ENCODE assay signal across 14 mouse cellular contexts in genomic region chr4:130910666-130911065, GRCm38 (mm10). TPM values are rescaled to one million over a fixed set of nuclear protein-coding genes. Genes with fewer than 3 reads are reported as not detected.
DNase-seq lines count a peak whose midpoint lies in the region; ATAC-seq and TF ChIP-seq lines count a peak whose summit lies in the region.
"Had no signal": no experiment of that assay in that cellular context is flagged by ENCODE, and none has a peak within 500 bp of the region (broad histone marks: within the 10 kb centered on the region; RNA-seq: fewer than 3 reads in every experiment).

No protein-coding gene starts in this region.

- WGBS in hindbrain, embryonic 10.5 days, result 43% methylated on average over 7 of the region's 7 CpGs
- WGBS in hindbrain, embryonic 14.5 days, result 53% methylated on average over 7 of the region's 7 CpGs
- WGBS in liver, embryonic 14.5 days (ENCODE audit: insufficient replicate concordance), result 7% methylated on average over 6 of the region's 7 CpGs

- H3K9ac ChIP-seq in hindbrain, embryonic 14.5 days, result no peak overlapping the region
- H3K9ac ChIP-seq in liver, embryonic 14.5 days (replicated peaks), result no peak overlapping the region
- H3K9ac ChIP-seq: hindbrain, embryonic 15.5 days; liver, embryonic 15.5 days; midbrain, embryonic 13.5 days had no signal

- intact Hi-C loops in left cerebral cortex, adult 2 months (cut with DNase I), result no loop called here
- intact Hi-C loops in gastrocnemius, postnatal 14 days (cut with DNase I; ENCODE audit: low total_unique reads), result no loop called here

- no peak for TF ChIP-seq EP300 in liver, embryonic 14.5 days (IDR thresholded peaks at IDR 0.05; ENCODE audit: low read depth)

- no peaks in the 10 kb centered on the region for H3K27me3 ChIP-seq in hindbrain, embryonic 10.5 days (ENCODE audit: insufficient read depth, poor library complexity, severe bottlenecking)
- H3K27me3 ChIP-seq in hindbrain, embryonic 14.5 days (ENCODE audit: control insufficient read depth, insufficient read depth, low read length), result no peaks in the 10 kb centered on the region
- no peaks in the 10 kb centered on the region for H3K27me3 ChIP-seq in liver, embryonic 14.5 days (ENCODE audit: control insufficient read depth, insufficient read depth, low read length)
- H3K27me3 ChIP-seq: hindbrain, embryonic 15.5 days; liver, embryonic 15.5 days; midbrain, embryonic 13.5 days had no signal

- H3K4me2 ChIP-seq in hindbrain, embryonic 14.5 days (replicated peaks), result no peak overlapping the region
- no peak overlapping the region for H3K4me2 ChIP-seq in liver, embryonic 14.5 days (ENCODE audit: low read depth)
- H3K4me2 ChIP-seq: hindbrain, embryonic 15.5 days; liver, embryonic 15.5 days; midbrain, embryonic 13.5 days had no signal

- H3K27ac ChIP-seq in hindbrain, embryonic 10.5 days, result 0 out of 2 replicates have a peak overlapping the region, but pooled peaks have one; percentile 35
- H3K27ac ChIP-seq in hindbrain, embryonic 14.5 days, result no peak overlapping the region
- no peak overlapping the region for H3K27ac ChIP-seq in liver, embryonic 14.5 days
- H3K27ac ChIP-seq in left cerebral cortex, adult 2 months, result no peak overlapping the region
- H3K27ac ChIP-seq: hindbrain, embryonic 15.5 days; liver, embryonic 15.5 days; midbrain, embryonic 13.5 days had no signal

- no peaks in the 10 kb centered on the region for H3K9me3 ChIP-seq in hindbrain, embryonic 10.5 days
- H3K9me3 ChIP-seq in hindbrain, embryonic 14.5 days (ENCODE audit: control insufficient read depth, low read length), result no peaks in the 10 kb centered on the region
- H3K9me3 ChIP-seq in liver, embryonic 14.5 days (ENCODE audit: control insufficient read depth, low read length), result no peaks in the 10 kb centered on the region
- H3K9me3 ChIP-seq: hindbrain, embryonic 15.5 days; liver, embryonic 15.5 days; midbrain, embryonic 13.5 days had no signal

- H3K4me1 ChIP-seq in hindbrain, embryonic 10.5 days (replicated peaks), result peaks cover 76% of the 10 kb centered on the region
- H3K4me1 ChIP-seq in hindbrain, embryonic 14.5 days (replicated peaks; ENCODE audit: control insufficient read depth, insufficient read depth, low read length), result no peaks in the 10 kb centered on the region; the same call in 1 of the 2 replicates
- H3K4me1 ChIP-seq in liver, embryonic 14.5 days (replicated peaks; ENCODE audit: control insufficient read depth in 2 of 2, insufficient read depth in 2 of 2, low read length in 1 of 2), result peaks cover 0 to 15% of the 10 kb centered on the region in 2 experiments; a peak in 3 of 4 replicates

- DNase-seq in hindbrain, embryonic 10.5 days (ENCODE audit: low spot score), result no peak
- DNase-seq in hindbrain, embryonic 14.5 days (ENCODE audit: low spot score), result no peak
- peak; percentile 63 for DNase-seq in T-cell, adult 2 months (ENCODE audit: low spot score)
- DNase-seq in liver, embryonic 14.5 days (ENCODE audit: low read depth in 3 of 3, low spot score in 3 of 3), result peak in 1 of 3 experiments; percentile 32
- peak; percentile 62 for DNase-seq in thymus, postnatal 25 days
- DNase-seq in left cerebral cortex, adult 2 months (ENCODE audit: extremely low spot score in 1 of 2, low spot score in 2 of 2), result no peak
- DNase-seq in gastrocnemius, postnatal 14 days, result no peak
- DNase-seq in right cerebral cortex, postnatal 36 days (ENCODE audit: low spot score in 2 of 2), result no peak
- DNase-seq: cerebellum, postnatal 10 days; gastrocnemius, postnatal 25 days had no signal

- TF ChIP-seq CTCF in liver, embryonic 14.5 days (IDR thresholded peaks at IDR 0.05; ENCODE audit: low read depth), result no peak
- TF ChIP-seq CTCF in left cerebral cortex, adult 2 months (IDR thresholded peaks at IDR 0.05), result no peak

- H3K36me3 ChIP-seq in hindbrain, embryonic 10.5 days, result no peaks in the 10 kb centered on the region
- H3K36me3 ChIP-seq in hindbrain, embryonic 14.5 days (replicated peaks; ENCODE audit: control insufficient read depth, insufficient read depth), result no peaks in the 10 kb centered on the region
- no peaks in the 10 kb centered on the region for H3K36me3 ChIP-seq in liver, embryonic 14.5 days (replicated peaks; ENCODE audit: control insufficient read depth, insufficient read depth, low read depth)
- H3K36me3 ChIP-seq: hindbrain, embryonic 15.5 days; liver, embryonic 15.5 days; midbrain, embryonic 13.5 days had no signal

- H3K4me3 ChIP-seq in hindbrain, embryonic 10.5 days, result no peak overlapping the region
- no peak overlapping the region for H3K4me3 ChIP-seq in hindbrain, embryonic 14.5 days (replicated peaks; ENCODE audit: low read length)
- H3K4me3 ChIP-seq in liver, embryonic 14.5 days (ENCODE audit: insufficient read depth in 1 of 2, low read depth in 2 of 2, low read length in 2 of 2), result no peak overlapping the region
- H3K4me3 ChIP-seq in left cerebral cortex, adult 2 months, result no peak overlapping the region
- H3K4me3 ChIP-seq: hindbrain, embryonic 15.5 days; liver, embryonic 15.5 days; midbrain, embryonic 13.5 days had no signal

- ATAC-seq in hindbrain, embryonic 14.5 days (ENCODE audit: low FRiP score), result no peak
- peak; percentile 36; the same call in 1 of the 2 replicates for ATAC-seq in liver, embryonic 14.5 days (ENCODE audit: insufficient read depth)
- ATAC-seq: midbrain, embryonic 13.5 days had no signal

RNA-seq across cellular contexts. Expression of gene Laptm5, which starts 2.3 kb away (rescaled TPM):
- 21.3 and 25.9 TPM in 2 replicates for polyA plus RNA-seq in hindbrain, embryonic 10.5 days (2016; fragmentation: Nextera tagmentation; extraction: Ambion mirVana)
- 35.2 and 37.4 TPM in 2 replicates for polyA plus RNA-seq in hindbrain, embryonic 14.5 days (2014; fragmentation: Nextera tagmentation; extraction: Ambion mirVana)
- polyA plus RNA-seq in liver, embryonic 14.5 days (2012; rRNA removed), result 31.0 and 47.7 TPM in 2 replicates
- polyA plus RNA-seq in liver, embryonic 14.5 days (2014; fragmentation: Nextera tagmentation; extraction: Ambion mirVana), result 59.4 and 64.3 TPM in 2 replicates
- total RNA-seq in left cerebral cortex, adult 2 months (2021), result 10 to 100 TPM; 32.1 to 33.9 TPM
- 1 to 10 TPM; 8.0 to 8.1 TPM for total RNA-seq in gastrocnemius, postnatal 14 days (2021)

RNA-seq across cellular contexts. Expression of gene Matn1, which starts 33.5 kb away (rescaled TPM):
- 0.17 TPM in 1 of 2 replicates, not detected in the other for polyA plus RNA-seq in hindbrain, embryonic 10.5 days (2016; fragmentation: Nextera tagmentation; extraction: Ambion mirVana)
- polyA plus RNA-seq in hindbrain, embryonic 14.5 days (2014; fragmentation: Nextera tagmentation; extraction: Ambion mirVana), result 0.43 TPM in 1 of 2 replicates, not detected in the other
- 0.04 and 0.13 TPM in 2 replicates for polyA plus RNA-seq in liver, embryonic 14.5 days (2012; rRNA removed)
- polyA plus RNA-seq in liver, embryonic 14.5 days (2014; fragmentation: Nextera tagmentation; extraction: Ambion mirVana), result 0.08 TPM in 1 of 2 replicates, not detected in the other
- 1 to 10 TPM; 1.1 to 1.4 TPM for total RNA-seq in left cerebral cortex, adult 2 months (2021)
- not detected for total RNA-seq in gastrocnemius, postnatal 14 days (2021)
- total RNA-seq: adrenal gland, postnatal 4 days; gastrocnemius, postnatal 25 days had no signal
- polyA plus RNA-seq: midbrain, embryonic 13.5 days had no signal

Comparison
In these comparisons a context has a peak if more than half of its experiments do, and no peak if none do; other contexts are left out.
1. DNase-seq: peak in T-cell, adult 2 months (single experiment) and thymus, postnatal 25 days (single experiment); none in hindbrain, embryonic 10.5 days (single experiment), hindbrain, embryonic 14.5 days (single experiment), left cerebral cortex, adult 2 months (0 of 2), gastrocnemius, postnatal 14 days (single experiment) and right cerebral cortex, postnatal 36 days (0 of 2).